ENCODE assay signal across 23 mouse cellular contexts in the genomic region with DNA sequence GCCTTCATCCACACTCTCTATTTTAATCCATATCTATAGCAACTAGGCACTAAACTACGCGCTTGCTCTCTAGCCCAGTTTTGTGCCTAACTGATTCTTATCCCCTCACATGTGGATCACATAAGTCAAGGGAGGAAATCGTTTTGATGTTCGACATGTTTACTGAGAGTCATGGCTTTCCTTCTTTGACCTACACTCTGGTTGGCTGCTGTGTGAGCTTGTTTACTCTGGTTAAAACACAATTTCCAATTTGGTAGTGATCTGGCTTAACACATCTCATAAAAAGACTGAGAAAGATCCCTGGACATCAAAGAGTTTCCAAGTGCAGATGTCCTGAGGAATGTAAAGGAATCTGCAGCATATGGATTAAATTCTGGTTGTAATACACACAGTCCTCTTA.
DNase-seq lines count a peak whose midpoint lies in the region; ATAC-seq and TF ChIP-seq lines count a peak whose summit lies in the region.
"Had no signal": no experiment of that assay in that cellular context is flagged by ENCODE, and none has a peak within 500 bp of the region (broad histone marks: within the 10 kb centered on the region; RNA-seq: fewer than 3 reads in every experiment).

No protein-coding gene starts in this region.

- H3K4me3 ChIP-seq in limb, embryonic 14.5 days (replicated peaks; ENCODE audit: low read length): no peak overlapping the region
- H3K4me3 ChIP-seq in limb, embryonic 10.5 days: no peak overlapping the region
- H3K4me3 ChIP-seq in embryonic facial prominence, embryonic 14.5 days (ENCODE audit: low read depth, low read length): no peak overlapping the region
- H3K4me3 ChIP-seq: forebrain, embryonic 15.5 days; heart, embryonic 10.5 days; hindbrain, embryonic 15.5 days had no signal

- no peaks in the 10 kb centered on the region for H3K27me3 ChIP-seq in limb, embryonic 14.5 days (ENCODE audit: control insufficient read depth, insufficient read depth, low read length)
- H3K27me3 ChIP-seq in limb, embryonic 10.5 days (ENCODE audit: low read depth, poor library complexity, severe bottlenecking): no peaks in the 10 kb centered on the region
- no peaks in the 10 kb centered on the region for H3K27me3 ChIP-seq in embryonic facial prominence, embryonic 14.5 days (replicated peaks; ENCODE audit: control insufficient read depth, insufficient read depth, low read length)
- H3K27me3 ChIP-seq: CH12.LX; forebrain, embryonic 15.5 days; hindbrain, embryonic 15.5 days; Patski had no signal

- no peak overlapping the region for H3K9ac ChIP-seq in limb, embryonic 14.5 days (ENCODE audit: low read depth, low read length, severe bottlenecking)
- no peak overlapping the region for H3K9ac ChIP-seq in embryonic facial prominence, embryonic 14.5 days (ENCODE audit: low read depth, low read length)
- H3K9ac ChIP-seq: forebrain, embryonic 15.5 days; hindbrain, embryonic 15.5 days had no signal

- no peak; the same call in 1 of the 2 replicates for ATAC-seq in limb, embryonic 14.5 days (ENCODE audit: low FRiP score, low read depth)
- ATAC-seq in embryonic facial prominence, embryonic 14.5 days (ENCODE audit: low read depth): no peak
- ATAC-seq: activated CD4-positive, CD25-positive, alpha-beta regulatory T cell, adult 4 months; forebrain, embryonic 15.5 days; inflammation-experienced regulatory T-cells, adult 6 months; intestine, postnatal 0 days; Patski had no signal

- no peaks in the 10 kb centered on the region for H3K36me3 ChIP-seq in limb, embryonic 14.5 days (ENCODE audit: control insufficient read depth, insufficient read depth, low read length)
- H3K36me3 ChIP-seq in limb, embryonic 10.5 days: no peaks in the 10 kb centered on the region
- no peaks in the 10 kb centered on the region for H3K36me3 ChIP-seq in embryonic facial prominence, embryonic 14.5 days (ENCODE audit: control insufficient read depth, insufficient read depth, low read length)
- H3K36me3 ChIP-seq: forebrain, embryonic 15.5 days; heart, embryonic 10.5 days; hindbrain, embryonic 15.5 days had no signal

- H3K27ac ChIP-seq in limb, embryonic 14.5 days (replicated peaks; ENCODE audit: low read depth, low read length): no peak overlapping the region
- no peak overlapping the region for H3K27ac ChIP-seq in limb, embryonic 10.5 days
- no peak overlapping the region for H3K27ac ChIP-seq in embryonic facial prominence, embryonic 14.5 days (replicated peaks; ENCODE audit: low read depth, low read length)
- H3K27ac ChIP-seq: forebrain, embryonic 15.5 days; heart, embryonic 10.5 days; hindbrain, embryonic 15.5 days had no signal

- no peaks in the 10 kb centered on the region for H3K9me3 ChIP-seq in limb, embryonic 14.5 days (ENCODE audit: control insufficient read depth, low read length)
- H3K9me3 ChIP-seq in limb, embryonic 10.5 days (replicated peaks): no peaks in the 10 kb centered on the region
- H3K9me3 ChIP-seq in embryonic facial prominence, embryonic 14.5 days (ENCODE audit: control insufficient read depth, low read length): no peaks in the 10 kb centered on the region
- H3K9me3 ChIP-seq: forebrain, embryonic 15.5 days; heart, embryonic 10.5 days; hindbrain, embryonic 15.5 days had no signal

- 0 out of 2 replicates have a peak, but pooled peaks cover 9% of the 10 kb centered on the region for H3K4me1 ChIP-seq in limb, embryonic 14.5 days (ENCODE audit: control insufficient read depth, insufficient read depth, low read length)
- peaks cover 6% of the 10 kb centered on the region; the same call in 1 of the 2 replicates for H3K4me1 ChIP-seq in limb, embryonic 10.5 days
- H3K4me1 ChIP-seq in embryonic facial prominence, embryonic 14.5 days (ENCODE audit: control insufficient read depth, insufficient read depth, low read length): peaks cover 6% of the 10 kb centered on the region; the same call in 1 of the 2 replicates
- H3K4me1 ChIP-seq: forebrain, embryonic 15.5 days; heart, embryonic 10.5 days; hindbrain, embryonic 15.5 days had no signal

- H3K4me2 ChIP-seq in limb, embryonic 14.5 days (replicated peaks; ENCODE audit: low read depth, low read length, severe bottlenecking): no peak overlapping the region
- no peak overlapping the region for H3K4me2 ChIP-seq in embryonic facial prominence, embryonic 14.5 days (ENCODE audit: low read depth, low read length)
- H3K4me2 ChIP-seq: forebrain, embryonic 15.5 days; hindbrain, embryonic 15.5 days had no signal

- 31% methylated on average over 4 of the region's 4 CpGs for WGBS in limb, embryonic 14.5 days
- 37% methylated on average over 4 of the region's 4 CpGs for WGBS in limb, embryonic 10.5 days
- WGBS in embryonic facial prominence, embryonic 14.5 days: 37% methylated on average over 4 of the region's 4 CpGs

- DNase-seq in limb, embryonic 14.5 days (ENCODE audit: low spot score): peak; percentile 23
- DNase-seq in limb, embryonic 10.5 days (ENCODE audit: low spot score): no peak
- peak; percentile 41 for DNase-seq in embryo, embryonic 10.5 days (ENCODE audit: low spot score)
- DNase-seq in embryonic facial prominence, embryonic 14.5 days (ENCODE audit: low spot score): peak; percentile 56
- no peak for DNase-seq in right cerebral cortex, postnatal 10 days (ENCODE audit: low spot score in 2 of 2)
- DNase-seq in adrenal gland, adult (ENCODE audit: inconsistent age in 2 of 2, low spot score in 1 of 2): no peak
- no peak for DNase-seq in thymus, postnatal 10 days (ENCODE audit: low spot score in 2 of 2)
- DNase-seq: adrenal gland, adult 8-10 months; adrenal gland, postnatal 36 days; cerebellum, adult 11 months; cerebellum, adult 8-10 months; cerebellum, postnatal 14 days; gastrocnemius, postnatal 10 days; heart, adult 18-20 months; heart, postnatal 10 days had no signal

- no peak for TF ChIP-seq POLR2A in limb, embryonic 14.5 days (IDR thresholded peaks at IDR 0.05; ENCODE audit: borderline replicate concordance, extremely low read depth, insufficient read depth, insufficient read length)

Comparison
In these comparisons a context has a peak if more than half of its experiments do, and no peak if none do; other contexts are left out.
1. DNase-seq: peak in limb, embryonic 14.5 days (single experiment), embryo, embryonic 10.5 days (single experiment) and embryonic facial prominence, embryonic 14.5 days (single experiment); none in limb, embryonic 10.5 days (single experiment), right cerebral cortex, postnatal 10 days (0 of 2), adrenal gland, adult (0 of 2) and thymus, postnatal 10 days (0 of 2).